Mouse (Mus musculus) intestine, embryonic 16.5 days (tissue): ENCODE measurements around the gene Myadm. TPM values are rescaled to one million over a fixed set of nuclear protein-coding genes. Genes with fewer than 3 reads are reported as not detected.

Source experiments
- ATAC-seq: fragments of 200-750 bp; cut with Nextera tagmentation; 2 replicates; pipeline ENCODE4 v1.8.0; 2017; ENCODE audit warnings: moderate TSS enrichment, moderate library complexity
- H3K27ac ChIP-seq: fragments of 300-500 bp; sonication (generic); 2 replicates; pipeline ENCODE4 v1.5.1; 2014; ENCODE audit warnings: mild to moderate bottlenecking, low read length
- H3K27me3 ChIP-seq: fragments of 300-500 bp; sonication (generic); replicated peaks from 2 replicates; pipeline ENCODE4 v1.6.1; 2014; ENCODE audit warnings: low read length, control low read depth, mixed read lengths; ENCODE audit not compliant: control insufficient read depth, insufficient read depth
- H3K36me3 ChIP-seq: fragments of 300-500 bp; sonication (generic); 2 replicates; pipeline ENCODE4 v1.6.1; 2014; ENCODE audit warnings: low read length, control low read depth; ENCODE audit not compliant: control insufficient read depth, insufficient read depth
- H3K4me1 ChIP-seq: fragments of 300-500 bp; sonication (generic); 2 replicates; pipeline ENCODE4 v1.6.1; 2014; ENCODE audit warnings: low read length, control low read depth, mixed read lengths; ENCODE audit not compliant: control insufficient read depth, insufficient read depth
- H3K4me2 ChIP-seq: fragments of 300-500 bp; sonication (generic); 2 replicates; pipeline ENCODE4 v1.6.1; 2014; ENCODE audit warnings: low read depth, low read length, control low read depth
- H3K4me3 ChIP-seq: fragments of 300-500 bp; sonication (generic); 2 replicates; pipeline ENCODE4 v1.5.1; 2014; ENCODE audit warnings: mild to moderate bottlenecking, low read length
- H3K9ac ChIP-seq: fragments of 300-500 bp; sonication (generic); 2 replicates; pipeline ENCODE4 v1.6.1; 2014; ENCODE audit warnings: low read depth, low read length
- H3K9me3 ChIP-seq: fragments of 300-500 bp; sonication (generic); 2 replicates; pipeline ENCODE4 v1.6.1; 2016; ENCODE audit warnings: low read length, control low read depth; ENCODE audit not compliant: control insufficient read depth
- WGBS: fragments of 180-500 bp; shearing (Covaris S2); extraction: QIAGEN DNeasy Blood & Tissue Kit; methylation state at CpG from one replicate; pipeline ENCODE4 v1.1.7; 2014; 5-methylcytosine and 5-hydroxymethylcytosine counted together
- polyA plus RNA-seq: library from polyadenylated mRNA; unstranded; fragments of >200 nt; fragmentation: Nextera tagmentation; extraction: Ambion mirVana; gene quantifications from 2 replicates; pipeline ENCODE4 v1.2.1, GENCODE M21; 2015

Gene Myadm
- polyA plus RNA-seq, 1 experiment from 2014 or later: 141 TPM

DNA sequence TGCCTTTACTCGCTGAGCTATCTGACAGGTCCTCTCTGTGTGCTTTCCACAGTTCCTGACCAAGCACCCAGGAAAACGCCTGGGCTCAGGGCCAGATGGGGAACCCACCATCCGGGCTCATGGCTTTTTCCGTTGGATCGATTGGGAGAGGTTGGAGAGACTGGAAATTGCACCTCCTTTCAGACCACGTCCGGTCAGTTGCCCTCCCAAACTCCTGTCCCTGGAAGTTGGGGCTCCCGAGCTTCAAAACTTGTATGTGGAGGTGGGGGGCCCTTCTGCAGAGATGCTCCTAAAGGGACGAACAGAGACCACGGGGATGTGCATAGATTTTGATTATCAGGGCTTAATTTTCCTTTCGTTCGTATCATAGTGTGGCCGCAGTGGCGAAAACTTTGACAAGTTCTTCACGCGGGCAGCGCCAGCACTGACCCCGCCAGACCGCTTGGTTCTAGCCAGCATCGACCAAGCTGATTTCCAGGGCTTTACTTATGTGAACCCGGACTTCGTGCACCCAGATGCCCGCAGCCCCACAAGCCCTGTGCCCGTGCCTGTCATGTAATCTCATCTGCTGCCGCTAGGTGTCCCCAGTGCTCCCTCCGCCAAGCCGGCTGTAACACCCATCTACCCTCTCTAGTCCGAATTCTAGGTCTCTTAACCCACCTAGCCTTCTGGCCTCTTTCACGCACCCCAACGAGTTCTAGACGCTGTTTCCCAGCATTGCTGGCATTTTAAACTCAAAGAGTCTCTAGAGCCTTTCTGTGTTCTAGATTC, 41.1 kb downstream of the Myadm start:
- Histone ChIP-seq H3K4me2 (peak overlapping the region; percentile 30; the same call in 1 of the 2 replicates), H3K4me3 (no peak overlapping the region), H3K36me3 (no peaks in the 10 kb centered on the region), H3K27ac (no peak overlapping the region), H3K9me3 (no peaks in the 10 kb centered on the region), H3K27me3 (peaks cover 18% of the 10 kb centered on the region), H3K4me1 (peaks cover 12% of the 10 kb centered on the region), H3K9ac (no peak overlapping the region)
- ATAC-seq: peak; percentile 52; the same call in 1 of the 2 replicates
- 17% methylated on average over 31 of the region's 31 CpGs for WGBS

DNA sequence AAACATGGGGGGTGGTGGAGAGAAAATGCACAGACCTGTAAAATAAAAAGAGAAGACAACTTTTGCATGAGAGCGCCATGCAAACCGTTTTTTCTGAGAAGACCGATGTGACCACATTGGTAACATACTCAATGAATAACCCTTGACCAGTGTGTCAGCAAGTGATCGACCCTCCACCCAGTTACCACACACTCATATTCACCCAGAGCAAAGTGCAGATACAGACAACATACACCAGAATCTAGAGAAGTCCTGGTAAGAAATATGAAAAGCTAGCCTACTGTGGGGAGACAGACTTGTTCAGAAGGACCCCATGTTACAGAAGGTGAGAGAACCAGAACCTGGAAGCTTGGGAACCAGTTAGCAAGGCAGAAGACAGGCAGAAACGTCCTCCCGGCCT, 42.3 kb downstream of the Myadm start:
- peaks cover 18% of the 10 kb centered on the region for H3K27me3 ChIP-seq
- H3K36me3 ChIP-seq: no peaks in the 10 kb centered on the region
- 0 out of 2 replicates have a peak overlapping the region, but pooled peaks have one; percentile 69 for H3K9ac ChIP-seq
- peak overlapping the region; percentile 62 for H3K4me2 ChIP-seq
- H3K4me1 ChIP-seq: peaks cover 12% of the 10 kb centered on the region
- no peak for ATAC-seq
- H3K4me3 ChIP-seq: peak overlapping the region; percentile 39; the same call in 1 of the 2 replicates
- no peaks in the 10 kb centered on the region for H3K9me3 ChIP-seq
- H3K27ac ChIP-seq: peak overlapping the region; percentile 48; the same call in 1 of the 2 replicates
- 53% methylated on average over 6 of the region's 6 CpGs for WGBS

DNA sequence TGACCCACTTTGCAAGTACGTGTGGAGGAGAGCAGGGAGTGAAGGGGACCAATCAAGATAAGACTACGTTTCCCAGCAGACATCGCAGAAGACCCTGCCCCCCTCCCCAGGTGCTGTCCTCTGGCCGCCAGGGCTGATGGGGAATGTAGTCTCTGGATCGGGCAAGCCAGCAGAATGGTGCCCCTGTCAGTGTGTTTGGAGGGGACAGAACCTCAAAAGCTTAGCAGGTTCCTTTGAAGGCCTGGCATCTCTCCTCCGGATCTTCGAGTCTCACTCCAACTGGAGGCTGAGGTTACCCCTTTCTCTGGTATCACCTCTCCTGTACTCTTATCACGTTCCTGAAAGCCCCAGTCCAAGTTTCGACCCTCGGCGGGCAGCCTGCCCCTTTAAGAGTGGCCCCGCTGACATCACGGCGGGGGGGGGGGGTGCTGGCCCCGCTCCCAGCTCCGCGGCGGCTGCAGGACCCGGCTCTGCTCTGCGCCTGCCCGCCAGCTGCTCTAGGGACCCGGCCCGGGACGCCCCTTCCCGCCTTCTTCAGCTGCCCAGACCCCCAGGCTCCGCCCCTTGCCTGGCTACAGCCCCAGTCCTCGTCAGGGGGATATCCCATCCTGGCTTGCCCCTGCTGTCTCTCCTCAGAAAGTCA, 42.8 kb downstream of the Myadm start:
- Histone ChIP-seq H3K27me3 (peaks cover 20% of the 10 kb centered on the region), H3K4me1 (peaks cover 12% of the 10 kb centered on the region), H3K9me3 (no peaks in the 10 kb centered on the region), H3K4me3 (peak overlapping the region; percentile 39), H3K36me3 (no peaks in the 10 kb centered on the region), H3K9ac (peak overlapping the region; percentile 69; the same call in 1 of the 2 replicates), H3K4me2 (peak overlapping the region; percentile 62), H3K27ac (peak overlapping the region; percentile 80)
- peak; percentile 93 for ATAC-seq
- under 1% methylated on average over 24 of the region's 27 CpGs for WGBS

DNA sequence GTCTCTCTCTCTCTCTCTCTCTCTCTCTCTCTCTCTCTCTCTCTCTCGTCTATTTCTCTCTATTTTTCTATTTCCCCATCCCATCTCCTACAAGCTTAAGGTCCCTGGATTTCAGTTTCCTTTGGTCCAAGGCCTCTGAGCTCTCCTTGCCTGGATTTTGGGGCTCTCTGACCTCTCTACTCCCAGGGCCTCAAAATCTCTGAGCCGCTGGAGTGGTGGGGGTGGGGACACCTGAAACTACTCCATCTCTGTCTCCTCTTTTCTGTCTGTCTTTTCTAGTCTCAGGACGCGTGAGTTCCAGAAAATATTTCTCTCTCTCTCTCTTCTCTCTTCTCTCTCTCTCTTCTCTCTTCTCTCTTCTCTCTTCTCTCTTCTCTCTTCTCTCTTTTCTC, 43.3 kb downstream of the Myadm start:
- peak overlapping the region; percentile 69; the same call in 1 of the 2 replicates for H3K9ac ChIP-seq
- peak overlapping the region; percentile 62 for H3K4me2 ChIP-seq
- 0% methylated on average over 4 of the region's 4 CpGs for WGBS
- peak overlapping the region; percentile 39 for H3K4me3 ChIP-seq
- H3K9me3 ChIP-seq: no peaks in the 10 kb centered on the region
- peaks cover 12% of the 10 kb centered on the region for H3K4me1 ChIP-seq
- ATAC-seq: peak; percentile 5; the same call in 1 of the 2 replicates
- peak overlapping the region; percentile 80 for H3K27ac ChIP-seq
- no peaks in the 10 kb centered on the region for H3K36me3 ChIP-seq
- H3K27me3 ChIP-seq: peaks cover 20% of the 10 kb centered on the region

- Histone ChIP-seq H3K9ac (peak within 1 kb of the TSS; percentile 69), H3K36me3 (no peaks in the 10 kb centered on the region), H3K27ac (peak within 1 kb of the TSS; percentile 80), H3K4me2 (peak within 1 kb of the TSS; percentile 62), H3K4me1 (peaks cover 12% of the 10 kb centered on the region), H3K27me3 (peaks cover 20% of the 10 kb centered on the region), H3K9me3 (no peaks in the 10 kb centered on the region), H3K4me3 (peak within 1 kb of the TSS; percentile 60)
- WGBS: 1% methylated on average over 61 of the region's 65 CpGs
- ATAC-seq: peak; percentile 64
These were observed 44.0 kb downstream of the Myadm start, which contains the start of gene Cacng7 for GRCm38 (mm10) chr7:3332619-3333521. TSS of gene Cacng7 (plus strand) at chr7:3332955.

DNA sequence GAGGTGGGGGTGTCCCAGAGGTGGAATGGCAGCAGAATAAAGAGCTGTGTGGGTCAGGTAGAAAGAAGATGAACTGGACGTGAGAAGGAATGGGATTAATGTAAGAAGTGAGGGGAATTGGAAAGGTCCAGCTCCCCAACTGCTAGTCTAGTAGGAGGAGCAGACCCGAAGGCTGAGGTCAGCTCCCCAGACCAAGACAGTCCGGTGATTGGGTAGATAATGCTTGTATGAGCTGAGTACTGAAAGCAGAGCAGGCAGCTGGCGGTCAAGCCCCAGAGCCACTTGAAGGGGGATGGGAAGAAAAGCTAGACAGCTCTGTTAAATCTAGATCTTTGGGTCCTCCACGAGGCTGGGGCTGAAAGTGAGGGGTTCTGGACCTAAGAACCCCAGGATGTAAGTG, 44.7 kb downstream of the Myadm start:
- 12% methylated on average over 5 of the region's 5 CpGs for WGBS
- Histone ChIP-seq H3K9me3 (no peaks in the 10 kb centered on the region), H3K4me3 (peak overlapping the region; percentile 60), H3K4me2 (peak overlapping the region; percentile 62), H3K36me3 (no peaks in the 10 kb centered on the region), H3K9ac (peak overlapping the region; percentile 69), H3K4me1 (peaks cover 12% of the 10 kb centered on the region), H3K27ac (peak overlapping the region; percentile 65; the same call in 1 of the 2 replicates), H3K27me3 (peaks cover 20% of the 10 kb centered on the region)
- no peak for ATAC-seq

DNA sequence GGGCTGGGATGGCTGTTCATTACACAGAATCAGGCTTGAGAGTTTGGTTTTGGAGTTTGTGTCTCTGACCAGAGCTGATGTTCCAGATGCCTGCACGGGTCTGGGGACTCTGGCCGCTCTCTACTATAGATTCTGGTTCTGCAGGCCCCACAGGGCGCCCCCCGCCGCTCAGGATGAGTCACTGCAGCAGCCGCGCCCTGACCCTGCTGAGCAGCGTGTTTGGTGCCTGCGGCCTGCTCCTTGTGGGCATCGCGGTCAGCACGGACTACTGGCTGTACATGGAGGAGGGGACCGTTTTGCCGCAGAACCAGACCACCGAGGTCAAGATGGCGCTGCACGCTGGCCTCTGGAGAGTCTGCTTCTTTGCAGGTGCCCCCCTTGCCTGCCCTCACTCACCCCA, 47.5 kb downstream of the Myadm start:
- Histone ChIP-seq H3K27ac (no peak overlapping the region), H3K27me3 (peaks cover 10% of the 10 kb centered on the region), H3K36me3 (peaks cover 2% of the 10 kb centered on the region; the same call in 1 of the 2 replicates), H3K9me3 (no peaks in the 10 kb centered on the region), H3K4me2 (no peak overlapping the region), H3K9ac (no peak overlapping the region), H3K4me3 (no peak overlapping the region), H3K4me1 (peaks cover 5% of the 10 kb centered on the region; the same call in 1 of the 2 replicates)
- ATAC-seq: no peak
- 61% methylated on average over 17 of the region's 17 CpGs for WGBS

DNA sequence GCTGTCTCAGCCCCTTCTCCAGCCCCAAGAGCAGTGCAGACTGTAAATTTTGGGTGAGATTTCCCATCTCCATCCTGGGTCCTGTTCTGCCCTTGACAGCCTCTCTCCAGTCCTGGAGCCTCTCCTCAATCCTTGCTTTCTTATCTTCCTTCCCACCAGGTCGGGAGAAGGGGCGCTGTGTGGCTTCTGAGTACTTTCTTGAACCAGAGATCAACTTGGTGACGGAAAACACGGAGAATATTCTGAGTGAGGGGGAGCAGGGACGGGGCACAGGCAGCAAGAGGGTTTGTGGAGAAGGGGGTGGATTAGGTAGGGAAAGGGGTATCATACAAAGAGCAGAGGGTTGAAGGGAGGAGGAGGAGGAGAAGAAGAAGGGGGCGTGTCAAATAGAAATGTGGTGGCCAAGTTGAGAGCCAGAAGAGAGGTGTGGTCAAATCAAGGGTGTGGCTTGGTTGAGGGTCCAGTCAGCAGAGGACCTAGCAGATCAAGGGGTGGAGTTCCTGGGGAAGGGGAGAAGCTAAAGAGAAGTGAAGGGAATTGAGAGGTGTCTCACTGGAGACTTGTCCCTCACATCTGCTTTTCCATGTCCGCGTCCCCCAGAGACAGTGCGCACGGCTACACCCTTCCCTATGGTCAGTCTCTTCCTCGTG, 49.5 kb downstream of the Myadm start:
- Histone ChIP-seq H3K27ac (no peak overlapping the region), H3K4me2 (no peak overlapping the region), H3K9ac (no peak overlapping the region), H3K9me3 (no peaks in the 10 kb centered on the region), H3K27me3 (0 out of 2 replicates have a peak, but pooled peaks cover 2% of the 10 kb centered on the region), H3K4me3 (no peak overlapping the region), H3K4me1 (0 out of 2 replicates have a peak, but pooled peaks cover 3% of the 10 kb centered on the region), H3K36me3 (peaks cover 2% of the 10 kb centered on the region; the same call in 1 of the 2 replicates)
- ATAC-seq: no peak
- 70% methylated on average over 11 of the region's 11 CpGs for WGBS
